Mouse (Mus musculus): ENCODE measurements at regions not wholly inside any gene's neighbourhood (a gene's known extent, or its start where the extent isn't known, plus 50 kb on each side); places are given as distances from the start of the nearest gene placed in this dataset.

DNA sequence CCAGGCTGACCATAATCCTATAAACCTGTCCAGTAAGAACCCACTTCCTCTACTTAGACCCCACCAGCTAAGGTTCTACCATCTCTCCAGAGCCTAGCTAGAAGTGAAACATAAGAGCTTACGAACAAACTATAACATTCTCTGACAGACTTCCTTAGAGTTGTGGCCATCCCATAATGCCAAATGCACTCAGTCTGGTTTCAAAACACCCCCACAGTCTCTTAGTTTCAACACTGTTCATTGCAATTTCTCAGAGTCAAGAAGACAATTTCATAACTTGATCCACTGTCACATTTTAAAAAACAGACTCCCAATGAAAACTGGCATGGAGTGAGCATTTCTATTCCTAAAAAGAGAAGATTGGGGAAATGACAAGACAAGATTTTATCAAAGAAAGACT is 139.2 kb upstream of the Kcnip4 start:
- TF ChIP-seq POLR2A (IDR thresholded peaks at IDR 0.05; ENCODE audit: extremely low read depth, insufficient read depth, low read length) (no peak), CTCF (IDR thresholded peaks at IDR 0.05; ENCODE audit: low read depth, low read length) (no peak)

Measured in liver, adult 2 months (tissue).